Mouse (Mus musculus) erythroblast, adult 5-6 weeks (primary cell): ENCODE measurements around the gene Gm11639. TPM values are rescaled to one million over a fixed set of nuclear protein-coding genes. Genes with fewer than 3 reads are reported as not detected.
"Not testable (repeated sequence)": the region's sequence is repeated elsewhere in the genome, so short reads cannot be mapped to it uniquely, and the experiment has no call there.

ENCODE experiments used
- ATAC-seq: replicated peaks from 2 replicates; pipeline ENCODE4 v1.8.0; 2016; ENCODE audit warnings: moderate number of reproducible peaks, mild to moderate bottlenecking, moderate TSS enrichment, inconsistent platforms; ENCODE audit not compliant: poor library complexity, low FRiP score, severe bottlenecking
- total RNA-seq, 2 experiments: library from RNA; stranded (forward) in 1 of 2; stranded (reverse) in 1 of 2; fragments of 150-400 nt in 1 of 2; fragments of 200-764, 138-1000 nt in 1 of 2; gene quantifications; 2 replicates each; pipeline versions ENCODE4 v1.2.3 to v1.2.4; 2015 to 2017; ENCODE audit warnings: low replicate concordance in 2 of 2

Gm11639 gene
- total RNA-seq, 2 experiments from 2014 or later: not detected

- ATAC-seq: no peak
Measured at GRCm38 (mm10) chr11:105030229-105030628, 344.7 kb downstream of the Gm11639 start.

- no peak for ATAC-seq
Measured at GRCm38 (mm10) chr11:105031103-105031502, 345.6 kb downstream of the Gm11639 start.

DNA sequence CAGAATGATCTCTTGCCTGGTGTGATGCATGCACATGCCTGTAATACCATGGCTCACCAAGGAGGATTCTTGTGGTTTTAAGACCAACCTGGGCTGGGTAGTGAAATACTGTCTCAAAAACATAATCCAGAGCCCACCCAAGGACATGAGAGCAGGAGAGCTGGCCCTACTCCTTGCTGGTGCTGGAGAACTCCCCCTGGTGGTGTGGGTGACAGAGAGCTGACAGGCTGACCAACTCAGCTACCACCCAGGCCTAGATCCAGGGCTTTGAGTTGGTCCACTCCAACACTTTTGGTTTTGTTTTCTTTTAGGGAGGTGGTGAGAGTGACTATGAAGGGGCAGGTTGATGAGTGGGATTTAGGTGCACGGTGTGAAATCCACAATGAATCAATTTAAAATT, 349.6 kb downstream of the Gm11639 start:
- no peak for ATAC-seq

DNA sequence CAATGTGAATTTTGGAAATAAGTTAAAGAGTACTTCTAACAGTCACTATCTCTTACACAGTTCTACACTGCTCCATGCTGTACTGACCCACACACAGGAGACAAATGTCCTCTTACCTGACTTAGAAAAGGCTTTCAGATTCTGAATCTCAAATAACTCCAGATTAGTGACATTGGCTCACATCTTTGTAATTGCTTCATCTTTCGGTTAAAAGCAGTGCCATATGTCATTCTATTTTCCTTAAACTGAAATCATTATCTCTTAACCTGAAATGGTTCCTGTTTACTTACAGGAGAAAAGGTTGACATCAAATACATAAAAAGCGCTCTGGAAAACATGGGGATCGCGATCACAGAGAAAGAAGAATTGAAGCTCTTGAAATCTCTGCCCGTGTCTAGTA, 377.8 kb downstream of the Gm11639 start, which contains the start of gene Efcab3:
Gene Efcab3 (plus strand): TSS at position 301 of the 400 bp plus-strand sequence.
- ATAC-seq: no peak

DNA sequence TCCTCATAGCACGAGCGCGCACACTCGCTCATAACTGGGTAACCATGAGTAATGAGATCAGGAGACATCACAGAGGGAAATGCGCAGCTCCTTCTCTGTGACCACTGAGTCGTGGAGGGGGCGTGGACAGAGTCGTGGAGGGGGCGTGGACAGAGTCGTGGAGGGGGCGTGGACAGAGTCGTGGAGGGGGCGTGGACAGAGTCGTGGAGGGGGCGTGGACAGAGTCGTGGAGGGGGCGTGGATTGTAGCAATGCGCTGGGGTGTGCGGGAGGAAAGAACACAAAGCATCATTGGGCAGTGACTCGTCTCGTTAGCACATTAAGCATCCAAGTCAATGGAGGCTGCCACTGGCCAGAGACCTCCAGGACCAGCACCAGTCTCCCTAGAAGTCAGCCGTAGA, 426.9 kb downstream of the Gm11639 start:
- ATAC-seq: peak; percentile 57

DNA sequence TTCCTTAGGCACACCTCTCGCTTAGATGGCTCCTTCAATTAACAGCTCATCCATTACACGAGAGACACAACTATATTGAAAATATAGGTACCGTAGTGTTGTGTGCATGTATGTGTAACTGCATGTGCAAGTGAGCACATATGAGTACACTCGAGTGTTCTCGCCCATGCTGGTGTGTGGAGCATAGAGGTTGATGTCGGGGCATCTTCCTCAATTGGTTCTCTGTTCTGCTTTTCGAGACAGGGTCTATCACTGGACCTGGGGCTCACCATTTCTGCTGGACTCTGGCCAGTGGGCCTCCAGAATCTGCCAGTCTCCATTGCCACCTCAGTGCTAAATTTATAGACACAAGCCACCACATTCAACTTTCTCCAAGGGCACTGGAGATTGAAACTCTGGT, 432.3 kb downstream of the Gm11639 start:
- no peak for ATAC-seq

- ATAC-seq: no peak
Measured at GRCm38 (mm10) chr11:105120551-105121061, 435.1 kb downstream of the Gm11639 start.

DNA sequence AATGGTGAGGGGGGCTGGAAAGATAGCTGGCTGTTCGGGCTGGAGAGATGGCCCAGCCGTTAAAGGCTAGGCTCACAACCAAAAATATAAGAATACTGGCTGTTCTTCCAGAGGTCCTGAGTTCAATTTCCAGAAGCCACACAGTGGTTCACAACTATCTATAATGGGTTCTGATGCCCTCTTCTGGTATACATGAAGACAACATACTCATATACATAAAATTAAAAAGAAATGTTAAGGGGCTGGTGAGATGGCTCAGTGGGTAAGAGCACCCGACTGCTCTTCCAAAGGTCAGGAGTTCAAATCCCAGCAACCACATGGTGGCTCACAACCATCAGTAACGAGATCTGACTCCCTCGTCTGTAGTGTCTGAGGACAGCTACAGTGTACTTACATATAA, 436.3 kb downstream of the Gm11639 start:
- not testable (repeated sequence) for ATAC-seq

DNA sequence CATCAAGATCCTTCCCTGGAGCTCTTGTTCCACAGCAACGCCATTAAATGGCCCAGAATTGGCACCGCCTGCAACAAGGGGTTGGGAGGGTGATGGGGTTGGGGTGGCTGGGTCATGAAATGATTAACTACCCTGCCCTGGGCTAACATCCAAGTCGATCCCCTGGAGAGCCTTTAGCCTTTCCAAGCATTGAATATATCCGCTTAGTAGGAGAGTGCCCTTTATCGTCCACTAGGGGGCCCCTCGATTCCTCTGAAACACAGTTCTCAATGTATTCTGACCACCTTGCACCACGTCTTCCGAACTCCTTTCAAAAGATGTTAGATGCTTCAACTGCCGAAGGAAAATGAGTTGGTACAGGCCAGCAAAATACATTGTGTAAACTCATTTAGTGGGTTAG, 438.5 kb downstream of the Gm11639 start:
- ATAC-seq: peak; percentile 60

GRCm38 (mm10) chr11:105125735-105126519, 440.4 kb downstream of the Gm11639 start, which contains the start of gene Mettl2:
TSS of gene Mettl2 (plus strand) at chr11:105126425.
- ATAC-seq: peak; percentile 90

GRCm38 (mm10) chr11:105126520-105127029, 441.1 kb downstream of the Gm11639 start:
- peak; percentile 38 for ATAC-seq

DNA sequence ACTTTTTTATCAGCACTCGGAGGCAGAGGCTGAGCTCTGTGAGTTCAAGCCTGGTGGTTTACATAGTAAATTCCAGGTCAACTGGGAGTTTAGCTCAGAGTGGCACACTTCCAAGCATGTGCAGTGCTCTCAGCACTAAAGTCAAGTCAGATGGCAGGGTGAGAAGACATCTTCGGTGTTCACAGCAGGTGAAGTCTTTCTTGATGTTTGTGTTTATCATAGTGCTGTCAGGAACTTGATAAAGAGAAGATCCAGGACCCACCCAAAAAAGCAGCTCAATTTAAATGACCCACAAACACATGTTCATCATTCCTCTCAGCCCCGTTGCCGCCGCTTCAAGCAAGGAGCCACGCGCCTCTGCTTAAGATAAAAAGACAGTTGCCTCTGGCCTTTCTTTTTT, 450.2 kb downstream of the Gm11639 start:
- no peak for ATAC-seq

DNA sequence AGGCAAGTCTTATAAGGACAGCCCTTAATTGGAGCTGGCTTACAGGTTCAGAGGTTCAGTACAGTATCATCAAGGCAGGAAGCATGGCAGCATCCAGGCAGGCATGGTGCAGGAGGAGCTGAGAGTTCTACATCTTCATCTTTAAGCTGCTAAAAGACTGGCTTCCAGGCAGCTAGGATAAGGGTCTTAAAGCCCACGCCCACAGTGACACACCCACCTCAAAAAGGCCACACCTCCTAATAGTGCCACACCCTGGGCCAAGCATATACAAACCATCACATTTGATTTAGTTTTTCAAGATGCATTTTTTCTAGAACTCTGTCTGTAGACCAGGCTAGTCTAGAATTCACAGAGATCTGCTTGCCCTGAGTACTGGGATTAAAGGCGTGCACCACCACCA, 451.7 kb downstream of the Gm11639 start:
- ATAC-seq: not testable (repeated sequence)

DNA sequence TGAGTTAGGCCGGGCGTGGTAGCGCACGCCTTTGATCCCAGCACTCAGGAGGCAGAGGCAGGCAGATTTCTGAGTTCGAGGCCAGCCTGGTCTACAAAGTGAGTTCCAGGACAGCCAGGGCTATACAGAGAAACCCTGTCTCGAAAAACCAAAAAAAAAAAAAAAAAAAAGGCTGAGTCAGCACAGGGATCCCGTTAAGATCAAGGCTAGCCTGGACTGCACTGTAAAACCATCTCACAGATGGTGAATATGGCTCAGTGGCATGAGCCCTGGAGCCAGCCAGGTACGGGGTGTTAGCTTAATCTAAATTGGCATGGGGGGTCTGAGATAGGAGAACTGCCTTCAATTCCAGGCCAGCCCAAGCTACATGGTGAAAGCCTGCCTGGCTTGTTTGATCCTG, 455.0 kb downstream of the Gm11639 start:
- not testable (repeated sequence) for ATAC-seq

GRCm38 (mm10) chr11:105141115-105141514, 455.6 kb downstream of the Gm11639 start:
- ATAC-seq: no peak

DNA sequence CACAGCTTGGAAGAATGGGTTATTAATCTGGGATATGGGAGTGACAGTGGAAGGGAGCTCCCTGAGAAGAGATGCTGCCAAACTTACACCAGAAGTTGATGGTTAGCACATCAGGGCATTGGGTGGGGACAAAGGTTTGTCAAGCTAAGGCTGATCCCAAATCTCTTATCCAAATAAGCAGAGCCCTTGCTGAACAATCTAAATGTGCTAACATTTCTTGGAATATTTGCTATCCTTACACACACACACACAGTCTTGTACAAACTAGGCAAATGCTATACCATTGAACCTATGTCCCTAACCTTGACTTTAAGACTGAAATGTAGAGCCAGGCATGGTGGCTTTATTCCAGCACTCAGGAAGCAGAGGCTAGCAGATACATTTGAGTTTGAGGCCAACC, 458.1 kb downstream of the Gm11639 start:
- ATAC-seq: no peak

- ATAC-seq: peak; percentile 54; the same call in 1 of the 2 replicates
Measured at GRCm38 (mm10) chr11:105144084-105144483, 458.6 kb downstream of the Gm11639 start.

GRCm38 (mm10) chr11:105144508-105145210, 459.2 kb downstream of the Gm11639 start:
- peak; percentile 69 for ATAC-seq

- ATAC-seq: peak; percentile 34; the same call in 1 of the 2 replicates
Measured at GRCm38 (mm10) chr11:105145211-105145610, 459.7 kb downstream of the Gm11639 start.

DNA sequence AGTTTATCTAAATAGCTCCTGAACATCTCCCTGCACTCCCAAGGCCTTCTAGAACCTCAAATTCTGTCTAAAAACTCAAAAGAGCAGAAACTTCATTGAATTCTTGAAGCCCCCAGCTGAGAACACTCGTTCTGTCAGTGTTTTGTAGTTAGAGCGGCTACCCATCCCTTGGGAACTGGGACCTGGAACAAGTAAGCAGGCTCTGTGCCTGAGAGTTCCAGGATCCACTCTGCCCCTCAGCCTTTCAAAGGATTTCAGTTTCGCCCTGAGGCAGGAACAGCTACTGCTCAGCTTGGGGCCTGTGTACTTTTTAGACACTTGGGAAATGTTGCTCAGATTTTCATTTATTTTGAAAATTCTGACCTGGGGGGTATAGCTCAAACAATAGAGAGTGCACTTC, 461.1 kb downstream of the Gm11639 start, which contains the start of gene Gm10842:
Gene Gm10842 (plus strand): TSS at position 301 of the 400 bp plus-strand sequence.
- no peak for ATAC-seq
